Mouse (Mus musculus): ENCODE results near the gene Ppcdc. TPM values are rescaled to one million over a fixed set of nuclear protein-coding genes. Genes with fewer than 3 reads are reported as not detected.

Ppcdc gene
- polyA plus RNA-seq, 1 experiment from 2014 or later: 14.2 TPM

DNA sequence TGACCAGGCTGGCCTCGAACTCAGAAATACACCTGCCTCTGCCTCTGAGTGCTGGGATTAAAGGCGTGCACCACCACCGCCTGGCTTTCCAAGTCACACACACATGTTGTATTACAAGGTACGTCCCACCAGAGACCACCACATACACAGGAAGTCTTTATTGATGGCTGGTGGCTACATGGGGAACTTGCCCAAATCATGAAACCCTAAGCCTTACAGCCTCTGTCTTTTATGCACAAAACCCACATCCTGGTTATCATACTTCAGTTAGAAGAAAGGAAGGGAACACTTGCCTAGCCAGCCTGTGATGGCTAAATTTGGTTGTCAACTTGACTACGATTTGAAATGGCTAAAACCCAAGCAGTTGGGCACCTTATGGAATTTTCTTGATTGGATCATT lies 35.9 kb downstream of the Ppcdc start:
- no peak for ATAC-seq (ENCODE audit: low FRiP score, low TSS enrichment)
- no peak for TF ChIP-seq CTCF (IDR thresholded peaks at IDR 0.05; ENCODE audit: low read depth)
- no peak for TF ChIP-seq EP300 (optimal IDR thresholded peaks at IDR 0.05)
- WGBS: 92% methylated on average over 5 of the region's 5 CpGs

GRCm38 (mm10) chr9:57402318-57403251 lies 37.3 kb downstream of the Ppcdc start:
- WGBS: 70% methylated on average over 15 of the region's 15 CpGs
- 0 out of 2 replicates have a peak overlapping the region, but pooled peaks have one; percentile 8 for H3K27ac ChIP-seq (replicated peaks)
- TF ChIP-seq CTCF (IDR thresholded peaks at IDR 0.05; ENCODE audit: low read depth): no peak
- no peak for TF ChIP-seq EP300 (optimal IDR thresholded peaks at IDR 0.05)
- no peaks in the 10 kb centered on the region for H3K27me3 ChIP-seq (ENCODE audit: control insufficient read depth, insufficient read depth, low read length)
- DNase-seq (ENCODE audit: low spot score): peak; percentile 81
- no peak overlapping the region for H3K4me2 ChIP-seq (replicated peaks; ENCODE audit: low read depth)
- no peak overlapping the region for H3K4me3 ChIP-seq (ENCODE audit: low read depth, low read length)
- H3K4me1 ChIP-seq (replicated peaks; ENCODE audit: control insufficient read depth, insufficient read depth): no peaks in the 10 kb centered on the region
- no peaks in the 10 kb centered on the region for H3K9me3 ChIP-seq (ENCODE audit: control insufficient read depth, low read length)
- peak; percentile 84 for ATAC-seq (ENCODE audit: low FRiP score, low TSS enrichment)
- H3K9ac ChIP-seq (ENCODE audit: low read length): no peak overlapping the region
- no peaks in the 10 kb centered on the region for H3K36me3 ChIP-seq (ENCODE audit: control insufficient read depth, insufficient read depth, low read length)

More for the DNA sequence above, 35.9 kb downstream of the Ppcdc start:
- H3K4me1 ChIP-seq (replicated peaks; ENCODE audit: control insufficient read depth, insufficient read depth): no peaks in the 10 kb centered on the region
- no peak overlapping the region for H3K4me3 ChIP-seq (ENCODE audit: low read depth, low read length)
- H3K27me3 ChIP-seq (ENCODE audit: control insufficient read depth, insufficient read depth, low read length): no peaks in the 10 kb centered on the region
- DNase-seq (ENCODE audit: low spot score): no peak
- H3K27ac ChIP-seq (replicated peaks): no peak overlapping the region
- no peak overlapping the region for H3K4me2 ChIP-seq (replicated peaks; ENCODE audit: low read depth)
- H3K36me3 ChIP-seq (ENCODE audit: control insufficient read depth, insufficient read depth, low read length): no peaks in the 10 kb centered on the region
- no peaks in the 10 kb centered on the region for H3K9me3 ChIP-seq (ENCODE audit: control insufficient read depth, low read length)
- no peak overlapping the region for H3K9ac ChIP-seq (ENCODE audit: low read length)

- Histone ChIP-seq H3K27me3 (ENCODE audit: control insufficient read depth, insufficient read depth, low read length) (no peaks in the 10 kb centered on the region), H3K27ac (replicated peaks) (no peak overlapping the region), H3K36me3 (ENCODE audit: control insufficient read depth, insufficient read depth, low read length) (no peaks in the 10 kb centered on the region), H3K9me3 (ENCODE audit: control insufficient read depth, low read length) (no peaks in the 10 kb centered on the region), H3K9ac (ENCODE audit: low read length) (no peak overlapping the region), H3K4me3 (ENCODE audit: low read depth, low read length) (no peak overlapping the region), H3K4me2 (replicated peaks; ENCODE audit: low read depth) (no peak overlapping the region), H3K4me1 (replicated peaks; ENCODE audit: control insufficient read depth, insufficient read depth) (no peaks in the 10 kb centered on the region)
- TF ChIP-seq CTCF (IDR thresholded peaks at IDR 0.05; ENCODE audit: low read depth) (no peak), EP300 (optimal IDR thresholded peaks at IDR 0.05) (no peak)
- peak; percentile 6 for DNase-seq (ENCODE audit: low spot score)
- ATAC-seq (ENCODE audit: low FRiP score, low TSS enrichment): no peak
- 92% methylated on average over 2 of the region's 2 CpGs for WGBS
Observed at GRCm38 (mm10) chr9:57398773-57399172, 41.2 kb downstream of the Ppcdc start.

DNA sequence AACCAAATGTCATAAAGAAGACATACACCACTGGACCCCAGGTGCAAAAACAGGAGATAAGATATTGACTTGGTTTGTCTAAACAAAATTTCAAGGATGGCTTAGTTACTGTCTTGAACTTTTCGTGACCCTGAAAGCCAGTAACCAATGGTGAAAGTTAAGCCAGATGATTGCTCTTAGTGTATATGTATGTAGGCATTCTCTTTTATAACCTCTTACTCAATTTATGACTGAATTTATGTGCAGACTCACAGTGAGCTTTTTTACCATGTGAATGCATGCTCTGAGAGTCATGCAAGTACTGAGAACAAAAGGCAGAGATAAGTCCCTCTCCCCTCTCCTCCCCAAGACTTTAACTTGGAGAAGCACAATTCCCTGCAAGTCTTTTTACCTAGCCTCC lies 47.0 kb downstream of the Ppcdc start:
- no peaks in the 10 kb centered on the region for H3K9me3 ChIP-seq (ENCODE audit: control insufficient read depth, low read length)
- no peak overlapping the region for H3K4me3 ChIP-seq (ENCODE audit: low read depth, low read length)
- H3K9ac ChIP-seq (ENCODE audit: low read length): no peak overlapping the region
- no peak overlapping the region for H3K27ac ChIP-seq (replicated peaks)
- no peak overlapping the region for H3K4me2 ChIP-seq (replicated peaks; ENCODE audit: low read depth)
- DNase-seq (ENCODE audit: low spot score) (no peak), ATAC-seq (ENCODE audit: low FRiP score, low TSS enrichment) (no peak)
- no peaks in the 10 kb centered on the region for H3K4me1 ChIP-seq (replicated peaks; ENCODE audit: control insufficient read depth, insufficient read depth)
- H3K36me3 ChIP-seq (ENCODE audit: control insufficient read depth, insufficient read depth, low read length): no peaks in the 10 kb centered on the region
- TF ChIP-seq CTCF (IDR thresholded peaks at IDR 0.05; ENCODE audit: low read depth): no peak
- TF ChIP-seq EP300 (optimal IDR thresholded peaks at IDR 0.05): no peak
- 60% methylated on average over 1 of the region's 1 CpGs for WGBS
- no peaks in the 10 kb centered on the region for H3K27me3 ChIP-seq (ENCODE audit: control insufficient read depth, insufficient read depth, low read length)

DNA sequence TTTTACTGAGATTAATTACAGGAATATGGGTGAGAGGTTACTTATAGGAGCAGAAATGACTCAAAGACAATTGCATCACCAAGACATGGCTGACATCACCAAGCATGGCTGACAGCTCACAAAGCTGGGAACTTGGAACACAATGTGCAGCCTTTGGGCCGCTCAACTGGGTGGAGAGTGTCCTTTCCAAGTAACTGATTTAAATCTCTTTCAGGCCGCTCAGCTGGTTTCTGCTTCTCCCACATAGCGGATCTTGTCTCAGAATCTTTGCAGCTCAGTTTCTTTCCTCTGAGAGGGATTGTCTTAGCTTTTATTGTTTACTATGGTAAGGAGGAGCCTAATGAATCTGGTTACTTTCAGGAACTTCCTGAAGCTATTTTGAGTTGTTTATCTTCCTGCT lies 49.1 kb downstream of the Ppcdc start:
- Histone ChIP-seq H3K4me3 (ENCODE audit: low read depth, low read length) (no peak overlapping the region), H3K9ac (ENCODE audit: low read length) (no peak overlapping the region), H3K27ac (replicated peaks) (no peak overlapping the region), H3K9me3 (ENCODE audit: control insufficient read depth, low read length) (no peaks in the 10 kb centered on the region), H3K27me3 (ENCODE audit: control insufficient read depth, insufficient read depth, low read length) (no peaks in the 10 kb centered on the region), H3K4me2 (replicated peaks; ENCODE audit: low read depth) (no peak overlapping the region), H3K36me3 (ENCODE audit: control insufficient read depth, insufficient read depth, low read length) (no peaks in the 10 kb centered on the region), H3K4me1 (replicated peaks; ENCODE audit: control insufficient read depth, insufficient read depth) (no peaks in the 10 kb centered on the region)
- ATAC-seq (ENCODE audit: low FRiP score, low TSS enrichment) (no peak), DNase-seq (ENCODE audit: low spot score) (no peak)
- no peak for TF ChIP-seq EP300 (optimal IDR thresholded peaks at IDR 0.05)
- no peak for TF ChIP-seq CTCF (IDR thresholded peaks at IDR 0.05; ENCODE audit: low read depth)
- WGBS: 81% methylated on average over 3 of the region's 3 CpGs

GRCm38 (mm10) chr9:57389131-57389530 lies 50.8 kb downstream of the Ppcdc start:
- ATAC-seq (ENCODE audit: low FRiP score, low TSS enrichment) (no peak), DNase-seq (ENCODE audit: low spot score) (peak; percentile 10)
- H3K27ac ChIP-seq (replicated peaks): no peak overlapping the region
- 20% methylated on average over 1 of the region's 1 CpGs for WGBS
- H3K9me3 ChIP-seq (ENCODE audit: control insufficient read depth, low read length): no peaks in the 10 kb centered on the region
- H3K9ac ChIP-seq (ENCODE audit: low read length): no peak overlapping the region
- TF ChIP-seq EP300 (optimal IDR thresholded peaks at IDR 0.05) (no peak), CTCF (IDR thresholded peaks at IDR 0.05; ENCODE audit: low read depth) (no peak)
- no peak overlapping the region for H3K4me3 ChIP-seq (ENCODE audit: low read depth, low read length)
- H3K4me1 ChIP-seq (replicated peaks; ENCODE audit: control insufficient read depth, insufficient read depth): no peaks in the 10 kb centered on the region
- no peak overlapping the region for H3K4me2 ChIP-seq (replicated peaks; ENCODE audit: low read depth)
- H3K36me3 ChIP-seq (ENCODE audit: control insufficient read depth, insufficient read depth, low read length): no peaks in the 10 kb centered on the region
- H3K27me3 ChIP-seq (ENCODE audit: control insufficient read depth, insufficient read depth, low read length): no peaks in the 10 kb centered on the region

Data from stomach, postnatal 0 days (tissue).